Mouse (Mus musculus) fat pad, adult 2 months (tissue): ENCODE data around the gene Fkbp15.

Experiments
- DNase-seq: peaks from one replicate; pipeline ENCODE4 v3.0.0-alpha.2; 2011; ENCODE audit warnings: low read depth, low spot score; ENCODE audit errors: extremely low read depth

Fkbp15 gene

DNA sequence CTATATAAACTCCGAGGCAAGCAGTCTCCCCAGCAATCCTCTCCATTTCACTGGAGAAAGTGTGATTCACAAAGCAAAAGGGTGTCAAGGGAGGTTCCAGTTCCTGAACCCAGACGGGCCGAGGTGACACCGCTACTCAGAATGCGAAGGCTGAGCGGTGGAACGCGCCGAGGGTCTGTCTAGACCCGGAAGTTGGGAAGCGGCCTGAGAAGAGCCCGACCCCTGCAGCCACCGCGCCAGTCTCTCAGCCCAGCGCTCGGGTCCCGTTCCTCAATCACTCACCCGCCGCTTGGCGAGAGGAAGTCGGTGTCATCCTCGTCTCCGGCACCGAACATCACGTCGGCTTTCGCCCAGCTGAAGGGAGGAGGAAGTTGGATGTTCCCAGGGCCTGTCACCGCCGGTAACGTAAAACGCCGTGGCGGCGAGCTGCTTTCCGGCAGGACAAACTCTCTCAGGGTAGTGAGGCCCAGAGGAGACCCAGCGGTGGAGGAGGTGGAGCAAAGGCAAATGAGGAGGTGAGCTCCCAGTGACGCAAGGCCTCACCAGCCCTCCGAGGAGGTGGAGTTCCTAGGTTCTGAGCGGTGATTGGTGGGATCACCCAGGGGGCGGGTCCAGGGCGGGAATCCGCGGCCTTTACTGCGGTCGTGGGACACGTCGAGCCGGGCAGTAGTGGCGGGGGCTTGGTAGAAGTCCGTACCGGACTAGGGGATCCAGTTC lies at the start of gene Fkbp15, which contains the start of gene Slc31a1:
Gene Fkbp15 (minus strand): TSS at position 461 of the 717 bp plus-strand sequence.
Gene Slc31a1 (plus strand): TSS at position 640 of the 717 bp plus-strand sequence.
- peak; percentile 83 for DNase-seq

DNA sequence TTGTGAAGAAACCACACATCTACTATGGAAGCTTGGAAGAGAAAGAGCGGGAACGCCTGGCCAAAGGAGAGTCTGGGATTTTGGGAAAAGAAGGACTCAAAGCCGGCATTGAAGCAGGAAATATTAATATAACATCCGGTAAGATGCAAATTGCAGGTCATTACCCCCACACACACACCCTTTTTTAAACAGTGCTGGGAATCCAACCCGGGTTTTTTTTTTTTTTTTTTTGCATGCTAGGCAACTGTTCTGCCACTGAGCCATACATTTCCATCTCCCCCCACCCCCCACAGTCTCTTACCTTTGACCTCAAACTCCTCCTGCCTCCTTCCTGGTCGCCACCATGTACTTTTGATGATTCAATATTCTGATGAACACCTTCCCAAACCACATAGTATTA lies 49.3 kb upstream of the Fkbp15 start:
- no peak for DNase-seq

- DNase-seq = peak; percentile 90
Observed at GRCm38 (mm10) chr4:62408601-62409282, 48.4 kb upstream of the Fkbp15 start, which contains the start of the genes Cdc26 and Prpf4. Cdc26 (minus strand) TSS chr4:62408642. Prpf4 (plus strand) TSS chr4:62408797.

DNA sequence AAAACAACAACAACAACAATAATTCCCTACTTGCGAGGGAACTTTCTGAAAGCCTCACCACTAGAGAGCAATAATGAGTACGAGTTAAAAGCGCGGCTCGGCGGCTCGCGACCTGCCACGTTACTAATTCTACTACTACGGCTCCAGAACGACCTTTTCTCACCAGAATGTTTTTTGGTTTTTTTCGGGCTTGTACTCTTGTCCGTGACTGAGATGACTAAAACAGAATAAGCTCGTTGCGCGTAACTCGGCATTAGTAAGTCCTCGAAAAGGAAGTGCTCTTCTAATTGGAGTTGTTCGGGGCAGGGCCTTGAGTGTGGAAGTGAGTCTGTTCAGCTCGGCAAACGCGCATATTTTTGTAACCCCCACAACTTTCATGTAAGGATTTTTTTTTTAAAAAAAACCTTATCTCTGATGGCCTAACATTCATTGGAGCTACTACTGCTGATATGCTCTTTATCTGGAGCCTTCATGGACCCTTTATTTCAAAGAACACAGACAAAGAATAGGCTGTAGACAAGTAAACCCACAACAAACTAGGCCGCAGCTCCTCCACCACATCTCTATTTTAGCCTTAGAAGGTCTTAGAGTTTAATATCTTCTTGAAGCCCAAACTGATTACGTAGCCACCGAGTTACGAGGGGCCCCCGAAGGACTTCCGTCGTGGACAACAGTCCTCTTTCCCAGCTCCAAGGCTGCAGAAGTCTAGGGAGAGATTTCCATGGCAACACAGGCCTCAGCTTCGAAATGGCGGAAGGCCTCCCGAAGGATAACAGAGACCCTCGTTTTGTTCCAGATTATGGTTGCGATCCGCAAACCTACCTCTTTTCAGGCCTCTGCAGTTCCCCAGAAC lies 47.6 kb upstream of the Fkbp15 start:
- DNase-seq = no peak

DNA sequence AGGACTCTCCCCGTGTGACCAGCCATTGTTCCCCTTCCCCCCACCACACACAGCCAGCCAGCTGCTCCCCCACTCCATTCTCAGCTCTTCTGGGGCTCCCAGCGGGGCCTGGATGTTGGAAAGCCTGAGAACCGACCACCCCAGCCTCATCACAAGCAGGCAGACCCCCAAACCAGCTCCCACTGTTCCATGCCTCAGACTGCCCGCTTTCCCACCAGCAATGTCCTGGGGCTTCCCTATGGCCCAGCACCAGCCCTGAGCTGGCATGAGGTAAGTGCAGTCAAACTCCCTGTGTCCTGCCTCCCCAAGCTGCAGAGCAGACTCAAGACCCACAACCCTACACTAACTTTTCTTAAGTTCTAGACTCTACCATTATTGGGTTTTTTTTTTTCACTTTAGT lies 45.8 kb upstream of the Fkbp15 start:
- DNase-seq = no peak

GRCm38 (mm10) chr4:62398956-62399355 lies 38.6 kb upstream of the Fkbp15 start:
- DNase-seq = no peak

GRCm38 (mm10) chr4:62397616-62398365 lies 37.4 kb upstream of the Fkbp15 start:
- DNase-seq = no peak

DNA sequence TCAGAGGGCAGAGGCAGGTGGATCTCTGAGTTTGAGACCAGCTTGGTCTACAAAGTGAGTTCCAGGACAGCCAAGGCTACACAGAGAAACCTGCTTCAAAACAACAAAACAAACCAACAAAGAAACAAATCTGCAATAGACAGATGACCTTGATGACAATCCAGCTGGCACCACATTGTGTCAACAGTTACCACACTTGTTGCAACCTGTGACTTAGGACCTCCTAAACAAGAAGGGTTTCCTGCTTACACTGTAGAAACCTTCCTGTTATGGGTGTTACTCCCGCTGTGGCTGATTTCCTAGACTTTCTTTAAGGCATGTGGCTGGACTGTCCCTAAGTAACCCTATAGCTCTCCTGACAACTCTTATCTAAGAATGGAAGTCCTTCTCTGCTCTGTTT lies 35.5 kb upstream of the Fkbp15 start:
- DNase-seq = no peak

DNA sequence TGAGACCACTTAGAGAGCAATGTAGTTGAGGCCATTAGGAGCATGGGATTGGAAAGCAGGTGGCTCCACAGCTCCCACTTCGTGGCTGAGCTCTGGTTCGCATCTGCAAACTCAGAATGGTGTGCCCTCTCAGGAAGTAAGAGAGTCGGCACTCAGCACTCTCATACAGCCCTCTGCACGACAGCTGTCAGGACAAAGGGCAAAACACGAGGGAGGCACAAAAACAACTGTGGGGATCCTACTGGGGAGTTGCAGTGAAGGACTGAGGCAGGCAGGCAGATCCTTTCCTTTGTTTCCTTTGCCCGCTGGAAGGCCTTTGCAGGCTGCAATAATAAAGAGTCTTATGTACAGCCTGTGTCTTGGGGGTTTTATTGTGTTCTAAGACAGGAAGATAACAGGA lies 33.1 kb upstream of the Fkbp15 start:
- no peak for DNase-seq

GRCm38 (mm10) chr4:62391892-62392291 lies 31.5 kb upstream of the Fkbp15 start:
- DNase-seq = no peak

DNA sequence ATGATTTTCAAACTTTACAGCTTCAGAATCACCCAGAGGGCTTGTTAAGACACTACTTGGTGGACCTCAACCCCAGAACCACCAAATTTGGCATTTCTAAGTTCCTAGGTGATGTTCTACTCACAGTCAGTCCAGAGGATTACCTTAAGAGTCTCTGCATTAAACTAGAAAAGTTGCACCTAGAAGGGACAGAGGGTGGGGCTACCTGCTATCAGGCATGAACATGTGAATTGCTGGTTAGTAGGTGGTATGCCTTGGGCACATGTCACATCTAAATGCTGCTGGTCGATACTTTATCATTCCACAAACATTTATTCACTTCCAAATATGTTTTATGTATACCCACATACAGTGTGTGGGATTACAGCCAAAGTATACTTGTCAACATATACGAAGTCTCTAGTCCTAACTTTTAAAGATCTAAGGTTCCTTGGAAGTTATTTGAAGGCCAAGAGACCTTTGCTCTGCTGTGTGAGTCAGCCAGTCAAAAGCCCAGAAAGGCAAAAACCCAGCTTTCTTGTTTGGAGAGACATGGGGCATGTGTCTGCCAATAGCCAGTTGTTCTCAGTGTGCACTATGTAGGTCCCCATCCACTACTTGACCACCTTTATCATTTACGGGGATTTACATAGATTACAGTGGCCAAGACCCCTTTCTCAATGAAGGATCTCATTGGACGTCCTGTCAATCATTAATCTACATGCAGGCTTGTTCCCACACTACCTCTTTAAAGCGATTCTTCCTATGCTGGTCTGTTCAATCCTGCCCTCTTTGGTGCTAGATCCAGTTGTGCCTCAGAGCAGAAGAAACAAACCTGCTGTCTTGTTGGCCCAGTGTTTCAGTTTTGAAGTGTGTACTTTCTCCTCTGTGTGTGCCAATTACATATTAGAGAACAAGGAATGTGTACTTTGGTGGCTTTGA lies 29.5 kb upstream of the Fkbp15 start:
- no peak for DNase-seq

DNA sequence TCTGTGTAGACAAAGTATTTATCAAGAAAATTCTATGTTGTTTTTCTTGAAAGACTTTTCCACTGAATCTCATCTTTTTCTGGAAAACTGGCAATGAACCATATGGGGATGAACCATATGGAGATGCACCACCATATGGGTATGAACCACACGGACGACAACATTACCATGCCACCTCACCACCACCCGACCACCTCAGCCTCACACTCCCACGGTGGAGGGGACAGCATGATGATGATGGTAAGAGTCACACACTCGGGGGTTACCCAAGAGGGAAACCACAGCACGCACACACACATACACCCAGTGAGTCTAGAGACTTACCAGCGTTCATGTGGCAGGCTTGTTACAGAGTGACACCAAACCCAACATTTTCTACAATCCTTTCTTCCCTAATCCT lies 25.1 kb upstream of the Fkbp15 start:
- no peak for DNase-seq

GRCm38 (mm10) chr4:62384159-62384558 lies 23.8 kb upstream of the Fkbp15 start:
- DNase-seq = no peak

DNA sequence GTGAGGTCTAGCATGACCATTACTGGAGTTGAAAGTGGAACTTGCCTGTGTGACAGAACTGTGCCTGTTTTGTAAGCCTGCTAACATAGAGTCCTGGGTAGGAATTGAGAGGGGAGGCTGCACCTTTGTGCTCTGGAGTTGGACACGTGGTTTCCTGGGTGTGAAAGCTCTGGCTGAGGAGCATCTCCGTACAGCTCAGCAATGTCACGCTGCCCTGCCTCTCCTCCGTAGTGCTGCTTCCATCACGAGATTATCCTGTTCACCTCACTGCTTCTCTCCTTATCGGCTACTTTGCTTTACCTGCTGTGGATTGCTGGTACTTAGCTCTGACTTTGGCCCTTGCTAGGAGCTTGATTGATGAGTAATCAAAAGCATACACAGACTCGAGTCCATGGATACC lies 23.4 kb upstream of the Fkbp15 start:
- no peak for DNase-seq

DNA sequence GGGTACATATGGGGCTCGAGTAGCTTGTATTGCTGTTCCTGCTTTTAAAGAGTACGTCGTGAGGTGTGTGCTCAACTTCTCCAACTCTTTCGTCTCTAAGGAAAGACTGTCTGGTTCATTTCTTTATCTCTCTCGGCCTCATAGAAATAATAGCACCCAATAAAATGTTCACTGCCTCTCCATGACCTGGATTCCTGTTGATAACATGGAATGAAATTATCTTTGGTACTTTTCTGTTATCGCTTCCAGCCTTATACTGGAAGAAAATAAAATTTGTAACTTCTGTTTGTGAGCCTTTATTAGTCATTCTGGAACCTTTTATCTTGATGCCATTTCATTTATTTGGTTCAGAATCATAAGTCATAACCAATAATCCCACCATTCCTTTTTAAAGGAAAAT lies 22.9 kb upstream of the Fkbp15 start:
- no peak for DNase-seq

DNA sequence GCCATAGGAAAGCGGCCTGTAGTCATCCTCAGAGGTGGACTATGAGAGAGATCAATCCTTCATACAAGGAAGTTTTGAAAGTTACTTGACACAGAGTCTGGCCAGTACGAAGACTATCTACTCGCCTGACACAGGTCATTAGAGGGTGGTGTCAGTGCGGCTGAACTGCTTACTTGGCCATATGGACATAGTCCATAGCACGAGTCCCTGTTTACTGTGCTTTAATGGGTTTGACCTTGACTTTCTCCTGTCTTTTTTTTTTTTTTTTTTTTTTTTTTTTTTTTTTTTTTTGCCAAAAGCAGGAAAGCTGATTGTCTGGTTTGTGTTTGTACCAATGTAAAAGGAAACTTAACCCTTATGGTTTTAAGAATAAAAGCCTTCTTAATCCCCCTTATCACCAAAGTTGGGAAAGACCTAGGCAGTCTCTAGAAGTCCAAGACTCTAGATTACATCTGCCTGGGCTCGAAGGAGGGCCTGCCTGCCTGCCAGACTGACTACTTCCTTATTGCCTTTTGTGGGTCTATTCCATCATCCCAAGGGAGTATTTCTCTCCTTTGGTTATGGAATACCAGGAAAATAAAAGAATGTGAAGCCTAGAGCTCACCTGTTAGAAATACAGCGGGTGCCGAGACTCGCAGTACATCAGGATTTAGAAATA lies 19.5 kb upstream of the Fkbp15 start:
- DNase-seq = no peak

- peak; percentile 89 for DNase-seq
Observed at GRCm38 (mm10) chr4:62376123-62376522, 15.8 kb upstream of the Fkbp15 start.

DNA sequence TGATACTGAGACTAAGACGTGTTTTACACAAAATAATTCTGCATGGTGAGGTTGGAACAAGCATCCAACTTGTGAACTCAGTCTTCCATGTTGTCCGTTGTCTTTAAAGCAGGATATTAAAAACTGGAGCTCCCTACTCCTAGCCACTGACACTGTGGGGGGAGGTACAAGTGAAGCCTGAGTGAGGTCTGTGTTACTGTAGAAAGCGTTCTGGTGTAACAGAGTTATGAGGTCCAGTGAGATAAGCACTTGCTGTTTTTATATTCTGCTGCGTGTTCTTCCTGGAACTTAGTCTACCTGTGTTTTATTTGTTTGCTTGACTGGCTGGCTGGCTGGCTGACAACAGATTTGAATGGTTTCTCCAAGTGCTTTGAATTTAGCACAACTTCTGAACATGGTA lies 14.0 kb upstream of the Fkbp15 start:
- DNase-seq = no peak

- DNase-seq = no peak
Observed at GRCm38 (mm10) chr4:62373668-62374067, 13.3 kb upstream of the Fkbp15 start.
